Mouse (Mus musculus) intestine, postnatal 0 days (tissue): ENCODE measurements around the gene Sh2b1. TPM values are rescaled to one million over a fixed set of nuclear protein-coding genes. Genes with fewer than 3 reads are reported as not detected.

Experiments used
- ATAC-seq: fragments of 200-750 bp; cut with Nextera tagmentation; 2 replicates; pipeline ENCODE4 v1.8.0; 2017; ENCODE audit warnings: mild to moderate bottlenecking, moderate TSS enrichment, moderate library complexity
- H3K27ac ChIP-seq: fragments of 300-500 bp; sonication (generic); 2 replicates; pipeline ENCODE4 v1.5.1; 2014; ENCODE audit warnings: mild to moderate bottlenecking, low read depth, low read length, moderate library complexity
- H3K27me3 ChIP-seq: fragments of 300-500 bp; sonication (generic); replicated peaks from 2 replicates; pipeline ENCODE4 v1.6.1; 2014; ENCODE audit warnings: low read length, mixed read lengths; ENCODE audit not compliant: control insufficient read depth, insufficient read depth
- H3K36me3 ChIP-seq: fragments of 300-500 bp; sonication (generic); 2 replicates; pipeline ENCODE4 v1.6.1; 2014; ENCODE audit warnings: mild to moderate bottlenecking, moderate library complexity; ENCODE audit not compliant: control insufficient read depth, insufficient read depth
- H3K4me1 ChIP-seq: fragments of 300-500 bp; sonication (generic); replicated peaks from 2 replicates; pipeline ENCODE4 v1.6.1; 2014; ENCODE audit warnings: antibody characterized with exemption, low read length, mixed read lengths; ENCODE audit not compliant: control insufficient read depth, insufficient read depth
- H3K4me2 ChIP-seq: fragments of 300-500 bp; sonication (generic); replicated peaks from 2 replicates; pipeline ENCODE4 v1.6.1; 2014; ENCODE audit warnings: low read depth, mild to moderate bottlenecking, moderate library complexity
- H3K4me3 ChIP-seq: fragments of 300-500 bp; sonication (generic); 2 replicates; pipeline ENCODE4 v1.5.1; 2014; ENCODE audit warnings: low read depth, low read length
- H3K9ac ChIP-seq: fragments of 300-500 bp; sonication (generic); 2 replicates; pipeline ENCODE4 v1.6.1; 2014; ENCODE audit warnings: mild to moderate bottlenecking, low read depth, low read length
- H3K9me3 ChIP-seq: fragments of 300-500 bp; sonication (generic); 2 replicates; pipeline ENCODE4 v1.6.1; 2016; ENCODE audit warnings: mixed run types; ENCODE audit not compliant: control insufficient read depth
- CTCF ChIP-seq: sonication (generic); IDR thresholded peaks from 2 replicates; pipeline ENCODE4 v1.5.1; 2016; ENCODE audit warnings: low read depth, mild to moderate bottlenecking, control low read depth, antibody characterized with exemption, moderate library complexity
- WGBS: fragments of 180-500 bp; shearing (Covaris S2); extraction: QIAGEN DNeasy Blood & Tissue Kit; methylation state at CpG from one replicate; pipeline ENCODE4 v1.1.7; 2014; 5-methylcytosine and 5-hydroxymethylcytosine counted together
- polyA plus RNA-seq: library from polyadenylated mRNA; unstranded; fragments of >200 nt; fragmentation: Nextera tagmentation; extraction: Ambion mirVana; gene quantifications from 2 replicates; pipeline ENCODE4 v1.2.1, GENCODE M21; 2015

The Sh2b1 gene
- polyA plus RNA-seq, 1 experiment from 2014 or later, result 23.8 TPM

- Histone ChIP-seq H3K9me3 (no peaks in the 10 kb centered on the region), H3K36me3 (peaks cover 54% of the 10 kb centered on the region), H3K9ac (no peak overlapping the region), H3K4me2 (no peak overlapping the region), H3K4me1 (peaks cover 3% of the 10 kb centered on the region; the same call in 1 of the 2 replicates), H3K27ac (no peak overlapping the region), H3K4me3 (no peak overlapping the region), H3K27me3 (no peaks in the 10 kb centered on the region)
- 80% methylated on average over 13 of the region's 13 CpGs for WGBS
- no peak for TF ChIP-seq CTCF
- ATAC-seq, result no peak
Observed at GRCm38 (mm10) chr7:126472306-126472705, 2.9 kb downstream of the Sh2b1 start.

- WGBS, result 87% methylated on average over 4 of the region's 4 CpGs
- H3K36me3 ChIP-seq, result peaks cover 59% of the 10 kb centered on the region
- no peaks in the 10 kb centered on the region for H3K9me3 ChIP-seq
- TF ChIP-seq CTCF, result no peak
- no peak for ATAC-seq
- H3K4me3 ChIP-seq, result no peak overlapping the region
- peak overlapping the region; percentile 7; the same call in 1 of the 2 replicates for H3K27ac ChIP-seq
- H3K9ac ChIP-seq, result no peak overlapping the region
- no peaks in the 10 kb centered on the region for H3K27me3 ChIP-seq
- H3K4me2 ChIP-seq, result no peak overlapping the region
- peaks cover 3% of the 10 kb centered on the region; the same call in 1 of the 2 replicates for H3K4me1 ChIP-seq
Observed at GRCm38 (mm10) chr7:126471853-126472252, 3.4 kb downstream of the Sh2b1 start.

- Histone ChIP-seq H3K4me1 (peaks cover 3% of the 10 kb centered on the region; the same call in 1 of the 2 replicates), H3K36me3 (peaks cover 63% of the 10 kb centered on the region), H3K9ac (no peak overlapping the region), H3K4me2 (no peak overlapping the region), H3K27me3 (no peaks in the 10 kb centered on the region), H3K27ac (no peak overlapping the region), H3K9me3 (no peaks in the 10 kb centered on the region), H3K4me3 (no peak overlapping the region)
- no peak for ATAC-seq
- no peak for TF ChIP-seq CTCF
- 96% methylated on average over 5 of the region's 5 CpGs for WGBS
Observed at GRCm38 (mm10) chr7:126471361-126471760, 3.9 kb downstream of the Sh2b1 start.

GRCm38 (mm10) chr7:126470077-126470476 lies 5.1 kb downstream of the Sh2b1 start:
- no peaks in the 10 kb centered on the region for H3K9me3 ChIP-seq
- peaks cover 63% of the 10 kb centered on the region for H3K36me3 ChIP-seq
- H3K27me3 ChIP-seq, result no peaks in the 10 kb centered on the region
- 77% methylated on average over 6 of the region's 6 CpGs for WGBS
- no peak overlapping the region for H3K4me2 ChIP-seq
- H3K9ac ChIP-seq, result no peak overlapping the region
- ATAC-seq, result no peak
- no peak overlapping the region for H3K4me3 ChIP-seq
- TF ChIP-seq CTCF, result no peak
- peaks cover 3% of the 10 kb centered on the region; the same call in 1 of the 2 replicates for H3K4me1 ChIP-seq
- H3K27ac ChIP-seq, result no peak overlapping the region

GRCm38 (mm10) chr7:126467834-126468627 lies 7.2 kb downstream of the Sh2b1 start:
- Histone ChIP-seq H3K36me3 (peaks cover 63% of the 10 kb centered on the region), H3K4me2 (no peak overlapping the region), H3K4me1 (no peaks in the 10 kb centered on the region), H3K9ac (no peak overlapping the region), H3K27me3 (no peaks in the 10 kb centered on the region), H3K9me3 (no peaks in the 10 kb centered on the region), H3K27ac (no peak overlapping the region), H3K4me3 (no peak overlapping the region)
- no peak for TF ChIP-seq CTCF
- 89% methylated on average over 18 of the region's 18 CpGs for WGBS
- ATAC-seq, result no peak

GRCm38 (mm10) chr7:126467271-126467670 lies 8.0 kb downstream of the Sh2b1 start:
- WGBS, result 68% methylated on average over 5 of the region's 5 CpGs
- no peak for ATAC-seq
- peak; percentile 66 for TF ChIP-seq CTCF
- Histone ChIP-seq H3K9ac (no peak overlapping the region), H3K4me2 (no peak overlapping the region), H3K9me3 (no peaks in the 10 kb centered on the region), H3K27me3 (no peaks in the 10 kb centered on the region), H3K4me1 (no peaks in the 10 kb centered on the region), H3K4me3 (no peak overlapping the region), H3K27ac (no peak overlapping the region), H3K36me3 (peaks cover 56% of the 10 kb centered on the region)
